Mouse (Mus musculus) retina, embryonic 14.5 days (tissue): ENCODE data around the gene Acot4.
"Not testable (repeated sequence)": the region's sequence is repeated elsewhere in the genome, so short reads cannot be mapped to it uniquely, and the experiment has no call there.

Experiments
- DNase-seq: peaks from one replicate; pipeline ENCODE4 v3.0.0-alpha.2; 2015; ENCODE audit warnings: low spot score

Acot4 gene

GRCm38 (mm10) chr12:84030659-84031332 lies 7.4 kb upstream of the Acot4 start:
- peak; percentile 87 for DNase-seq

- no peak for DNase-seq
Observed at GRCm38 (mm10) chr12:84032854-84033253, 5.3 kb upstream of the Acot4 start.

GRCm38 (mm10) chr12:84033302-84033701 lies 4.9 kb upstream of the Acot4 start:
- not testable (repeated sequence) for DNase-seq

- no peak for DNase-seq
Observed at GRCm38 (mm10) chr12:84034108-84034507, 4.1 kb upstream of the Acot4 start.

GRCm38 (mm10) chr12:84038691-84039111 lies 522 bp downstream of the Acot4 start, which contains the start of gene Gm49366:
Gm49366 (plus strand) TSS chr12:84038935.
- DNase-seq, result peak; percentile 49

GRCm38 (mm10) chr12:84042248-84042647 lies 4.1 kb downstream of the Acot4 start:
- no peak for DNase-seq

GRCm38 (mm10) chr12:84044045-84044444 lies 5.9 kb downstream of the Acot4 start:
- DNase-seq, result no peak

- no peak for DNase-seq
Observed at GRCm38 (mm10) chr12:84046906-84047305, 8.7 kb downstream of the Acot4 start.

GRCm38 (mm10) chr12:84050744-84051143 lies 12.6 kb downstream of the Acot4 start:
- not testable (repeated sequence) for DNase-seq

GRCm38 (mm10) chr12:84051937-84052474 lies 13.8 kb downstream of the Acot4 start, which contains the start of gene Acot3:
Acot3 (plus strand) TSS chr12:84052144.
- DNase-seq, result no peak

- no peak for DNase-seq
Observed at GRCm38 (mm10) chr12:84052609-84053008, 14.4 kb downstream of the Acot4 start.

GRCm38 (mm10) chr12:84053173-84053572 lies 15.0 kb downstream of the Acot4 start:
- no peak for DNase-seq

- peak; percentile 24 for DNase-seq
Observed at GRCm38 (mm10) chr12:84053679-84054391, 15.7 kb downstream of the Acot4 start.

- peak; percentile 31 for DNase-seq
Observed at GRCm38 (mm10) chr12:84060946-84061345, 22.8 kb downstream of the Acot4 start.

GRCm38 (mm10) chr12:84062336-84062735 lies 24.2 kb downstream of the Acot4 start:
- no peak for DNase-seq

GRCm38 (mm10) chr12:84063228-84063627 lies 25.0 kb downstream of the Acot4 start:
- DNase-seq, result no peak

GRCm38 (mm10) chr12:84063833-84064232 lies 25.7 kb downstream of the Acot4 start:
- DNase-seq, result no peak

GRCm38 (mm10) chr12:84064621-84065020 lies 26.4 kb downstream of the Acot4 start:
- no peak for DNase-seq

GRCm38 (mm10) chr12:84067752-84068151 lies 29.6 kb downstream of the Acot4 start:
- DNase-seq, result no peak

GRCm38 (mm10) chr12:84068296-84068695 lies 30.1 kb downstream of the Acot4 start:
- DNase-seq, result peak; percentile 11

GRCm38 (mm10) chr12:84068986-84069385 lies 30.8 kb downstream of the Acot4 start, which contains the start of gene Acot5:
Acot5 (plus strand) TSS chr12:84069325.
- DNase-seq, result no peak

GRCm38 (mm10) chr12:84069582-84069981 lies 31.4 kb downstream of the Acot4 start:
- DNase-seq, result not testable (repeated sequence)

GRCm38 (mm10) chr12:84071696-84072095 lies 33.5 kb downstream of the Acot4 start:
- DNase-seq, result no peak
